Mouse (Mus musculus): ENCODE measurements around the gene H2-DMb1. TPM values are rescaled to one million over a fixed set of nuclear protein-coding genes. Genes with fewer than 3 reads are reported as not detected.

H2-DMb1 gene
- polyA plus RNA-seq, 1 experiment from 2014 or later = 0.62 TPM

GRCm38 (mm10) chr17:34117421-34118112, 35.3 kb upstream of the H2-DMb1 start:
- Histone ChIP-seq H3K4me3 (replicated peaks) (peak overlapping the region; percentile 100), H3K9ac (peak overlapping the region; percentile 99), H3K4me2 (peak overlapping the region; percentile 92), H3K4me1 (replicated peaks) (peaks cover 40% of the 10 kb centered on the region), H3K36me3 (peaks cover 64% of the 10 kb centered on the region), H3K27ac (peak overlapping the region; percentile 89), H3K9me3 (replicated peaks) (no peaks in the 10 kb centered on the region), H3K27me3 (no peaks in the 10 kb centered on the region)
- no peak for ATAC-seq (ENCODE audit: low read depth)
- no peak for DNase-seq
- 2% methylated on average over 5 of the region's 5 CpGs for WGBS (ENCODE audit: insufficient replicate concordance)

- under 1% methylated on average over 67 of the region's 67 CpGs for WGBS (ENCODE audit: insufficient replicate concordance)
- no peak for ATAC-seq (ENCODE audit: low read depth)
- no peaks in the 10 kb centered on the region for H3K9me3 ChIP-seq (replicated peaks)
- H3K27ac ChIP-seq = peak overlapping the region; percentile 89
- peak overlapping the region; percentile 100 for H3K4me3 ChIP-seq (replicated peaks)
- H3K4me1 ChIP-seq (replicated peaks) = peaks cover 47% of the 10 kb centered on the region
- H3K9ac ChIP-seq = peak overlapping the region; percentile 99
- DNase-seq = no peak
- H3K4me2 ChIP-seq = peak overlapping the region; percentile 92
- peaks cover 57% of the 10 kb centered on the region for H3K36me3 ChIP-seq
- no peaks in the 10 kb centered on the region for H3K27me3 ChIP-seq
Measured at GRCm38 (mm10) chr17:34118113-34118872, 34.6 kb upstream of the H2-DMb1 start.

GRCm38 (mm10) chr17:34118873-34119248, 34.0 kb upstream of the H2-DMb1 start:
- WGBS (ENCODE audit: insufficient replicate concordance) = 0% methylated on average over 38 of the region's 38 CpGs
- peaks cover 49% of the 10 kb centered on the region for H3K4me1 ChIP-seq (replicated peaks)
- peaks cover 51% of the 10 kb centered on the region for H3K36me3 ChIP-seq

GRCm38 (mm10) chr17:34119249-34120179, 33.4 kb upstream of the H2-DMb1 start, which contains the start of gene H2-DMa:
Gene H2-DMa (plus strand): TSS chr17:34119541.
- DNase-seq = peak; percentile 98
- peak within 1 kb of the TSS; percentile 100 for H3K4me3 ChIP-seq (replicated peaks)
- H3K27me3 ChIP-seq = no peaks in the 10 kb centered on the region
- peak; percentile 74 for ATAC-seq (ENCODE audit: low read depth)
- H3K36me3 ChIP-seq = peaks cover 44% of the 10 kb centered on the region
- WGBS (ENCODE audit: insufficient replicate concordance) = under 1% methylated on average over 95 of the region's 96 CpGs
- peak within 1 kb of the TSS; percentile 100 for H3K27ac ChIP-seq
- H3K9ac ChIP-seq = peak within 1 kb of the TSS; percentile 99
- H3K4me1 ChIP-seq (replicated peaks) = peaks cover 55% of the 10 kb centered on the region
- H3K9me3 ChIP-seq (replicated peaks) = no peaks in the 10 kb centered on the region
- H3K4me2 ChIP-seq = peak within 1 kb of the TSS; percentile 99

More at GRCm38 (mm10) chr17:34118873-34119248, 34.0 kb upstream of the H2-DMb1 start:
- Histone ChIP-seq H3K4me2 (peak overlapping the region; percentile 92), H3K27ac (peak overlapping the region; percentile 89), H3K9me3 (replicated peaks) (no peaks in the 10 kb centered on the region), H3K27me3 (no peaks in the 10 kb centered on the region), H3K4me3 (replicated peaks) (peak overlapping the region; percentile 100), H3K9ac (peak overlapping the region; percentile 99)
- ATAC-seq (ENCODE audit: low read depth) (peak; percentile 32), DNase-seq (no peak)

GRCm38 (mm10) chr17:34120180-34120723, 32.6 kb upstream of the H2-DMb1 start:
- peak overlapping the region; percentile 99 for H3K4me2 ChIP-seq
- DNase-seq (peak; percentile 66), ATAC-seq (ENCODE audit: low read depth) (no peak)
- peaks cover 37% of the 10 kb centered on the region for H3K36me3 ChIP-seq
- H3K4me3 ChIP-seq (replicated peaks) = peak overlapping the region; percentile 100
- H3K4me1 ChIP-seq (replicated peaks) = peaks cover 56% of the 10 kb centered on the region
- H3K9ac ChIP-seq = peak overlapping the region; percentile 98
- no peaks in the 10 kb centered on the region for H3K27me3 ChIP-seq
- under 1% methylated on average over 39 of the region's 42 CpGs for WGBS (ENCODE audit: insufficient replicate concordance)
- no peaks in the 10 kb centered on the region for H3K9me3 ChIP-seq (replicated peaks)
- peak overlapping the region; percentile 100 for H3K27ac ChIP-seq

GRCm38 (mm10) chr17:34120814-34121171, 32.1 kb upstream of the H2-DMb1 start:
- H3K4me1 ChIP-seq (replicated peaks) = peaks cover 54% of the 10 kb centered on the region
- ATAC-seq (ENCODE audit: low read depth) = peak; percentile 33
- H3K4me3 ChIP-seq (replicated peaks) = peak overlapping the region; percentile 100
- under 1% methylated on average over 31 of the region's 31 CpGs for WGBS (ENCODE audit: insufficient replicate concordance)
- peaks cover 35% of the 10 kb centered on the region for H3K36me3 ChIP-seq
- no peaks in the 10 kb centered on the region for H3K27me3 ChIP-seq
- peak overlapping the region; percentile 100 for H3K27ac ChIP-seq
- H3K9ac ChIP-seq = peak overlapping the region; percentile 98
- no peaks in the 10 kb centered on the region for H3K9me3 ChIP-seq (replicated peaks)
- DNase-seq = peak; percentile 82
- H3K4me2 ChIP-seq = peak overlapping the region; percentile 99

- H3K36me3 ChIP-seq = peaks cover 31% of the 10 kb centered on the region
- H3K9ac ChIP-seq = peak overlapping the region; percentile 98
- H3K4me2 ChIP-seq = peak overlapping the region; percentile 99
- peak overlapping the region; percentile 100 for H3K4me3 ChIP-seq (replicated peaks)
- DNase-seq (peak; percentile 58), ATAC-seq (ENCODE audit: low read depth) (peak; percentile 2; the same call in 1 of the 2 replicates)
- H3K27me3 ChIP-seq = no peaks in the 10 kb centered on the region
- H3K27ac ChIP-seq = peak overlapping the region; percentile 100
- H3K9me3 ChIP-seq (replicated peaks) = no peaks in the 10 kb centered on the region
- H3K4me1 ChIP-seq (replicated peaks) = peaks cover 52% of the 10 kb centered on the region
- WGBS (ENCODE audit: insufficient replicate concordance) = under 1% methylated on average over 33 of the region's 35 CpGs
Measured at GRCm38 (mm10) chr17:34121172-34121878, 31.5 kb upstream of the H2-DMb1 start.

GRCm38 (mm10) chr17:34121879-34122187, 31.0 kb upstream of the H2-DMb1 start:
- no peaks in the 10 kb centered on the region for H3K27me3 ChIP-seq
- peak overlapping the region; percentile 100 for H3K4me3 ChIP-seq (replicated peaks)
- H3K27ac ChIP-seq = peak overlapping the region; percentile 100
- ATAC-seq (ENCODE audit: low read depth) = no peak
- peak overlapping the region; percentile 99 for H3K4me2 ChIP-seq
- peak overlapping the region; percentile 98 for H3K9ac ChIP-seq
- peak; percentile 53 for DNase-seq
- H3K9me3 ChIP-seq (replicated peaks) = no peaks in the 10 kb centered on the region
- WGBS (ENCODE audit: insufficient replicate concordance) = under 1% methylated on average over 9 of the region's 10 CpGs
- H3K4me1 ChIP-seq (replicated peaks) = peaks cover 52% of the 10 kb centered on the region
- H3K36me3 ChIP-seq = peaks cover 25% of the 10 kb centered on the region

GRCm38 (mm10) chr17:34122188-34122984, 30.5 kb upstream of the H2-DMb1 start, which contains the start of gene Brd2:
Gene Brd2 (minus strand): TSS chr17:34122634.
- under 1% methylated on average over 59 of the region's 75 CpGs for WGBS (ENCODE audit: insufficient replicate concordance)
- peak within 1 kb of the TSS; percentile 100 for H3K27ac ChIP-seq
- peak within 1 kb of the TSS; percentile 98 for H3K9ac ChIP-seq
- H3K4me3 ChIP-seq (replicated peaks) = peak within 1 kb of the TSS; percentile 100
- peaks cover 20% of the 10 kb centered on the region for H3K36me3 ChIP-seq
- no peaks in the 10 kb centered on the region for H3K27me3 ChIP-seq
- H3K4me1 ChIP-seq (replicated peaks) = peaks cover 52% of the 10 kb centered on the region
- ATAC-seq (ENCODE audit: low read depth) = peak; percentile 62
- no peaks in the 10 kb centered on the region for H3K9me3 ChIP-seq (replicated peaks)
- DNase-seq = peak; percentile 95
- H3K4me2 ChIP-seq = peak within 1 kb of the TSS; percentile 99
